Mouse (Mus musculus): Measurements from ENCODE around the gene Rhpn2. TPM values are rescaled to one million over a fixed set of nuclear protein-coding genes. Genes with fewer than 3 reads are reported as not detected.
"Not testable (repeated sequence)": the region's sequence is repeated elsewhere in the genome, so short reads cannot be mapped to it uniquely, and the experiment has no call there.

Gene Rhpn2
- polyA plus RNA-seq, 1 experiment from 2014 or later, result 1.6 TPM

- H3K27ac ChIP-seq (ENCODE audit: low read depth, low read length), result no peak within 1 kb of the TSS
- peaks cover 5% of the 10 kb centered on the region; the same call in 1 of the 2 replicates for H3K4me1 ChIP-seq (replicated peaks; ENCODE audit: control insufficient read depth, insufficient read depth, low read length)
- H3K9ac ChIP-seq (ENCODE audit: low read length), result peak within 1 kb of the TSS; percentile 77
- peak within 1 kb of the TSS; percentile 87 for H3K4me3 ChIP-seq (ENCODE audit: low read depth, low read length)
- peak; percentile 83 for ATAC-seq (replicated peaks; ENCODE audit: low FRiP score)
- peak within 1 kb of the TSS; percentile 79 for H3K4me2 ChIP-seq (ENCODE audit: low read depth, low read length, severe bottlenecking)
- no peaks in the 10 kb centered on the region for H3K9me3 ChIP-seq (ENCODE audit: control insufficient read depth, low read length)
- H3K27me3 ChIP-seq (ENCODE audit: control insufficient read depth, insufficient read depth, low read length), result no peaks in the 10 kb centered on the region
- no peaks in the 10 kb centered on the region for H3K36me3 ChIP-seq (ENCODE audit: control insufficient read depth, insufficient read depth, low read length)
- WGBS, result 2% methylated on average over 39 of the region's 39 CpGs
- DNase-seq (ENCODE audit: low spot score), result peak; percentile 90
Observed at GRCm38 (mm10) chr7:35317729-35318609, 16.0 kb upstream of the Rhpn2 start, which contains the start of gene Gpatch1. Gpatch1 (minus strand) TSS chr7:35318440.

GRCm38 (mm10) chr7:35319221-35319620, 14.7 kb upstream of the Rhpn2 start:
- not testable (repeated sequence) for H3K4me3 ChIP-seq (ENCODE audit: low read depth, low read length); ATAC-seq (replicated peaks; ENCODE audit: low FRiP score); DNase-seq (ENCODE audit: low spot score); H3K4me1 ChIP-seq (replicated peaks; ENCODE audit: control insufficient read depth, insufficient read depth, low read length); H3K9ac ChIP-seq (ENCODE audit: low read length); H3K4me2 ChIP-seq (ENCODE audit: low read depth, low read length, severe bottlenecking); H3K27me3 ChIP-seq (ENCODE audit: control insufficient read depth, insufficient read depth, low read length); H3K36me3 ChIP-seq (ENCODE audit: control insufficient read depth, insufficient read depth, low read length); H3K27ac ChIP-seq (ENCODE audit: low read depth, low read length); H3K9me3 ChIP-seq (ENCODE audit: control insufficient read depth, low read length)
- WGBS, result 70% methylated on average over 3 of the region's 3 CpGs

GRCm38 (mm10) chr7:35319755-35320154, 14.2 kb upstream of the Rhpn2 start:
- WGBS, result 84% methylated on average over 4 of the region's 4 CpGs
- Histone ChIP-seq H3K4me3 (ENCODE audit: low read depth, low read length) (no peak overlapping the region), H3K27ac (ENCODE audit: low read depth, low read length) (no peak overlapping the region), H3K9me3 (ENCODE audit: control insufficient read depth, low read length) (no peaks in the 10 kb centered on the region), H3K27me3 (ENCODE audit: control insufficient read depth, insufficient read depth, low read length) (no peaks in the 10 kb centered on the region), H3K4me2 (ENCODE audit: low read depth, low read length, severe bottlenecking) (no peak overlapping the region), H3K4me1 (replicated peaks; ENCODE audit: control insufficient read depth, insufficient read depth, low read length) (peaks cover 7% of the 10 kb centered on the region; the same call in 1 of the 2 replicates), H3K9ac (ENCODE audit: low read length) (no peak overlapping the region), H3K36me3 (ENCODE audit: control insufficient read depth, insufficient read depth, low read length) (no peaks in the 10 kb centered on the region)
- DNase-seq (ENCODE audit: low spot score), result no peak
- no peak for ATAC-seq (replicated peaks; ENCODE audit: low FRiP score)

- no peak overlapping the region for H3K4me2 ChIP-seq (ENCODE audit: low read depth, low read length, severe bottlenecking)
- DNase-seq (ENCODE audit: low spot score), result no peak
- ATAC-seq (replicated peaks; ENCODE audit: low FRiP score), result no peak
Observed at GRCm38 (mm10) chr7:35322161-35322560, 11.8 kb upstream of the Rhpn2 start.

GRCm38 (mm10) chr7:35322732-35323420, 11.1 kb upstream of the Rhpn2 start:
- Histone ChIP-seq H3K4me3 (ENCODE audit: low read depth, low read length) (no peak overlapping the region), H3K4me2 (ENCODE audit: low read depth, low read length, severe bottlenecking) (peak overlapping the region; percentile 27; the same call in 1 of the 2 replicates), H3K36me3 (ENCODE audit: control insufficient read depth, insufficient read depth, low read length) (no peaks in the 10 kb centered on the region), H3K27me3 (ENCODE audit: control insufficient read depth, insufficient read depth, low read length) (no peaks in the 10 kb centered on the region), H3K9ac (ENCODE audit: low read length) (peak overlapping the region; percentile 37), H3K9me3 (ENCODE audit: control insufficient read depth, low read length) (no peaks in the 10 kb centered on the region), H3K27ac (ENCODE audit: low read depth, low read length) (no peak overlapping the region), H3K4me1 (replicated peaks; ENCODE audit: control insufficient read depth, insufficient read depth, low read length) (peaks cover 5% of the 10 kb centered on the region; the same call in 1 of the 2 replicates)
- no peak for DNase-seq (ENCODE audit: low spot score)
- WGBS, result 6% methylated on average over 11 of the region's 13 CpGs
- ATAC-seq (replicated peaks; ENCODE audit: low FRiP score), result no peak

More at GRCm38 (mm10) chr7:35322161-35322560, 11.8 kb upstream of the Rhpn2 start:
- Histone ChIP-seq H3K9me3 (ENCODE audit: control insufficient read depth, low read length) (no peaks in the 10 kb centered on the region), H3K4me1 (replicated peaks; ENCODE audit: control insufficient read depth, insufficient read depth, low read length) (peaks cover 7% of the 10 kb centered on the region; the same call in 1 of the 2 replicates), H3K9ac (ENCODE audit: low read length) (no peak overlapping the region), H3K4me3 (ENCODE audit: low read depth, low read length) (no peak overlapping the region), H3K36me3 (ENCODE audit: control insufficient read depth, insufficient read depth, low read length) (no peaks in the 10 kb centered on the region), H3K27ac (ENCODE audit: low read depth, low read length) (no peak overlapping the region), H3K27me3 (ENCODE audit: control insufficient read depth, insufficient read depth, low read length) (no peaks in the 10 kb centered on the region)
- WGBS, result 47% methylated on average over 3 of the region's 3 CpGs

- Histone ChIP-seq H3K36me3 (ENCODE audit: control insufficient read depth, insufficient read depth, low read length) (no peaks in the 10 kb centered on the region), H3K27me3 (ENCODE audit: control insufficient read depth, insufficient read depth, low read length) (peaks cover 10% of the 10 kb centered on the region), H3K9ac (ENCODE audit: low read length) (no peak overlapping the region), H3K4me2 (ENCODE audit: low read depth, low read length, severe bottlenecking) (no peak overlapping the region), H3K27ac (ENCODE audit: low read depth, low read length) (no peak overlapping the region), H3K9me3 (ENCODE audit: control insufficient read depth, low read length) (no peaks in the 10 kb centered on the region), H3K4me3 (ENCODE audit: low read depth, low read length) (no peak overlapping the region), H3K4me1 (replicated peaks; ENCODE audit: control insufficient read depth, insufficient read depth, low read length) (peaks cover 5% of the 10 kb centered on the region; the same call in 1 of the 2 replicates)
- DNase-seq (ENCODE audit: low spot score) (no peak), ATAC-seq (replicated peaks; ENCODE audit: low FRiP score) (no peak)
- 53% methylated on average over 3 of the region's 3 CpGs for WGBS
Observed at GRCm38 (mm10) chr7:35331590-35331989, 2.4 kb upstream of the Rhpn2 start.

GRCm38 (mm10) chr7:35333231-35333651, 729 bp upstream of the Rhpn2 start:
- H3K36me3 ChIP-seq (ENCODE audit: control insufficient read depth, insufficient read depth, low read length), result no peaks in the 10 kb centered on the region
- H3K4me3 ChIP-seq (ENCODE audit: low read depth, low read length), result peak overlapping the region; percentile 59
- ATAC-seq (replicated peaks; ENCODE audit: low FRiP score) (peak; percentile 16; the same call in 1 of the 2 replicates), DNase-seq (ENCODE audit: low spot score) (peak; percentile 69)
- H3K27ac ChIP-seq (ENCODE audit: low read depth, low read length), result no peak overlapping the region
- H3K9me3 ChIP-seq (ENCODE audit: control insufficient read depth, low read length), result no peaks in the 10 kb centered on the region
- H3K27me3 ChIP-seq (ENCODE audit: control insufficient read depth, insufficient read depth, low read length), result peaks cover 10% of the 10 kb centered on the region
- peak overlapping the region; percentile 99 for H3K4me2 ChIP-seq (ENCODE audit: low read depth, low read length, severe bottlenecking)
- WGBS, result 1% methylated on average over 19 of the region's 19 CpGs
- peaks cover 5% of the 10 kb centered on the region; the same call in 1 of the 2 replicates for H3K4me1 ChIP-seq (replicated peaks; ENCODE audit: control insufficient read depth, insufficient read depth, low read length)
- peak overlapping the region; percentile 43 for H3K9ac ChIP-seq (ENCODE audit: low read length)

Measured in forebrain, embryonic 11.5 days (tissue).